Mouse (Mus musculus) testis, postnatal 14 days (tissue): ENCODE results near the gene Akt3.
A peak's percentile ranks its signal among the peaks of the same experiment; 100 is the strongest.

ENCODE experiments used
- DNase-seq: peaks from one replicate; pipeline ENCODE4 v3.0.0; 2021; ENCODE audit warnings: low spot score

Akt3 gene

GRCm38 (mm10) chr1:177258034-177258342 lies at the start of gene Akt3:
Akt3 (minus strand) TSS chr1:177258203.
- no peak for DNase-seq

GRCm38 (mm10) chr1:177307549-177307948 lies 49.5 kb upstream of the Akt3 start:
- peak; percentile 7 for DNase-seq

GRCm38 (mm10) chr1:177298231-177298630 lies 40.2 kb upstream of the Akt3 start:
- no peak for DNase-seq

GRCm38 (mm10) chr1:177286764-177287163 lies 28.8 kb upstream of the Akt3 start:
- no peak for DNase-seq

GRCm38 (mm10) chr1:177281925-177282324 lies 23.9 kb upstream of the Akt3 start:
- no peak for DNase-seq

GRCm38 (mm10) chr1:177277361-177277760 lies 19.4 kb upstream of the Akt3 start:
- DNase-seq: no peak

- DNase-seq: no peak
These were observed 9.6 kb upstream of the Akt3 start for GRCm38 (mm10) chr1:177267645-177268044.

- no peak for DNase-seq
These were observed 4.9 kb upstream of the Akt3 start for GRCm38 (mm10) chr1:177262926-177263325.

GRCm38 (mm10) chr1:177260796-177261195 lies 2.8 kb upstream of the Akt3 start:
- no peak for DNase-seq

GRCm38 (mm10) chr1:177259038-177259600 lies 1.1 kb upstream of the Akt3 start:
- peak; percentile 9 for DNase-seq

- DNase-seq: peak; percentile 88
These were observed 487 bp upstream of the Akt3 start for GRCm38 (mm10) chr1:177258343-177259037.

- DNase-seq: peak; percentile 70
These were observed 597 bp downstream of the Akt3 start for GRCm38 (mm10) chr1:177257178-177258033.

- DNase-seq: no peak
These were observed 9.4 kb downstream of the Akt3 start for GRCm38 (mm10) chr1:177248638-177249037.

GRCm38 (mm10) chr1:177238368-177238767 lies 19.6 kb downstream of the Akt3 start:
- DNase-seq: no peak

GRCm38 (mm10) chr1:177236695-177237094 lies 21.3 kb downstream of the Akt3 start:
- no peak for DNase-seq

- DNase-seq: no peak
These were observed 21.8 kb downstream of the Akt3 start for GRCm38 (mm10) chr1:177236249-177236648.

- DNase-seq: no peak
These were observed 23.5 kb downstream of the Akt3 start for GRCm38 (mm10) chr1:177234462-177234861.

- no peak for DNase-seq
These were observed 26.9 kb downstream of the Akt3 start for GRCm38 (mm10) chr1:177231122-177231521.

- DNase-seq: no peak
These were observed 59.0 kb downstream of the Akt3 start for GRCm38 (mm10) chr1:177198978-177199377.

GRCm38 (mm10) chr1:177195224-177195623 lies 62.8 kb downstream of the Akt3 start:
- DNase-seq: no peak

- DNase-seq: no peak
These were observed 63.7 kb downstream of the Akt3 start for GRCm38 (mm10) chr1:177194324-177194723.

- no peak for DNase-seq
These were observed 66.4 kb downstream of the Akt3 start for GRCm38 (mm10) chr1:177191623-177192022.

GRCm38 (mm10) chr1:177190358-177190757 lies 67.6 kb downstream of the Akt3 start:
- no peak for DNase-seq
